Mouse (Mus musculus): ENCODE results near the gene Ghdc. TPM values are rescaled to one million over a fixed set of nuclear protein-coding genes. Genes with fewer than 3 reads are reported as not detected.
A peak's percentile ranks its signal among the peaks of the same experiment; 100 is the strongest.

The Ghdc gene
- polyA plus RNA-seq, 1 experiment from 2014 or later, result 4.7 TPM

GRCm38 (mm10) chr11:100724919-100725512, 45.7 kb downstream of the Ghdc start:
- H3K4me1 ChIP-seq, result peaks cover 17% of the 10 kb centered on the region
- no peak overlapping the region for H3K27ac ChIP-seq
- H3K4me3 ChIP-seq, result no peak overlapping the region
- H3K4me2 ChIP-seq (replicated peaks), result no peak overlapping the region
- no peak for ATAC-seq (ENCODE audit: low FRiP score)
- H3K9me3 ChIP-seq (replicated peaks), result no peaks in the 10 kb centered on the region
- H3K27me3 ChIP-seq, result no peaks in the 10 kb centered on the region
- no peak overlapping the region for H3K9ac ChIP-seq
- 51% methylated on average over 5 of the region's 5 CpGs for WGBS
- H3K36me3 ChIP-seq, result peaks cover 10% of the 10 kb centered on the region

DNA sequence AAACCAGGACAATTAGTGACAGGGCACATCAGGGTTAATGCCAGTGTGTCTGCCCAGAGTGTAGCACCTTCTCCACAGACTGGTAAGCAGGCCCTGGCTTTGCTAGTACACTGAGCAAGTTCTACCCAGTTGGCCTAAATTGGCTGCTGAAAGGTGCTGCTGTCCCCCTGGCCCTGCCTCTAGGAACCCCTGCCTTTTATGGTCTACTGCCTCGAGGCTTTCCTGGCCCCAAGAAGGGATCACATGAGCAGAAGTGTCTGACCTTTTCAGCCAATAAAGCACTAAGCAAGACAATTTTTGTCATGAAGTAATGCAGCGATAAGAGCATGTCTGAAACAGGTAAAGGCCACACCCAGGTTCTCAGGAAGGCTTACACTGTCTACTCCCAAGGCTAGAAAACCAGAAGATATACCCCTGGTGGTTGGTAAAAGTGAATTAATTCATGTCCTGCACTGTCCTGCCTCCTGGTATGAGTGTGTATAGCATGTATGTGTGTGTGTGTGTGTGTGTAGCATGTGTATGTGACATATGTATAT, 48.2 kb downstream of the Ghdc start:
- H3K4me3 ChIP-seq, result no peak overlapping the region
- no peak for ATAC-seq (ENCODE audit: low FRiP score)
- no peak overlapping the region for H3K27ac ChIP-seq
- 70% methylated on average over 2 of the region's 2 CpGs for WGBS
- H3K4me2 ChIP-seq (replicated peaks), result no peak overlapping the region
- H3K27me3 ChIP-seq, result no peaks in the 10 kb centered on the region
- H3K4me1 ChIP-seq, result peaks cover 17% of the 10 kb centered on the region
- H3K36me3 ChIP-seq, result peaks cover 22% of the 10 kb centered on the region
- H3K9me3 ChIP-seq (replicated peaks), result no peaks in the 10 kb centered on the region
- H3K9ac ChIP-seq, result no peak overlapping the region

DNA sequence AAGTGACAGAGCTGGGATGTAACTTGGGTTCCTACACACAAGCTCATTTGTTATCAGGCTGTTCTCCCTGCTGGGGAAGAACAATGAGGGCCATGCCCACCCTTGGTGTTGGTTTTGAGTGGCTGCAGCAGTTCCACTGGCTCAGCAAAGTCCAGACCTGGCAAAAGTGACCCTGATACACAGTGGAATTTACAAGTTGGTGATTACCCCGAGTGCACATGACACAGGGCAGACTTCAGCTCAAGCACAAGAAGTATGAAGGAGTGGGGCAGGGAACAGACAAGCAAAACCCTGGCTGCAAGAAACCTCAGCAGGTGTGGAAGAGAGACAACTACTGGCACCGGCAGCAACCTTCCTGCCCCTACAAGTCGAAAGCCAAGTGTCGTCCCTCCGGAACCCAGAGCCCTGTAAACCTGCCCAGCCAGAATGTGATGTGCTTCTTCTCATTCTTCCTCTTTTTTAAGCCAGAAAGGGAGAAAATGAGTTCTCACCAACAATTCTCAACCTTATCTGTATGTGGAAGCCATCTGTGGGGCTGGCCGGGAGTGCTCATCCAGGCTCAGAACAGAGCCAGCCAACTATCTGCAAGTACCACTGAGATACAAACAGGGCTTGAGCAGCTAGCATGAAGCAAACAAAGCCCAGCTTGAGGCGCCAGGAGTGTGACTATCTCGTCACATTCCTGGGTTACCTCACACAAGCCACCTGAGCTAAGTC, 48.8 kb downstream of the Ghdc start:
- H3K9ac ChIP-seq, result no peak overlapping the region
- peaks cover 17% of the 10 kb centered on the region for H3K4me1 ChIP-seq
- 75% methylated on average over 8 of the region's 8 CpGs for WGBS
- no peak overlapping the region for H3K4me2 ChIP-seq (replicated peaks)
- peaks cover 28% of the 10 kb centered on the region for H3K36me3 ChIP-seq
- no peaks in the 10 kb centered on the region for H3K27me3 ChIP-seq
- H3K4me3 ChIP-seq, result no peak overlapping the region
- ATAC-seq (ENCODE audit: low FRiP score), result no peak
- no peak overlapping the region; the same call in 1 of the 2 replicates for H3K27ac ChIP-seq
- no peaks in the 10 kb centered on the region for H3K9me3 ChIP-seq (replicated peaks)

DNA sequence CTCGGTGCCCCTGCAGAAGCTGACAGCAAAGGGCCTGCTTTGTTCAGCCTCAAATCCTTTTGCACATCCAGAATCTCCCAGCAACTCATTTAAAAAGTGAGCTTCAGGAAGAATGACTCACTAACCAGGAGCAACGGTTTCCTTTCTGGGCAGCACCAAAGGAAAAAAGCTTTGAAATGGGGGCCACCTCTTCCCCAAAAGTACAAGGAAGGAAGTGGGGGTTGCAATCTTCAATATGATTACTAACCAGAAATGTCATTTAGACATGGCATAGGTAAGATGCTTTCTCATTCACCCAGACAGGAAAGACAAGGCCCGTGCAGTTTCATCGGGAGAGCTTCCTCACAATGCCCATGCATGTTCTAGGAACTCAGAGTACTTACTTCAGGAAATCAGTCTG, 49.5 kb downstream of the Ghdc start:
- Histone ChIP-seq H3K4me3 (no peak overlapping the region), H3K4me1 (peaks cover 17% of the 10 kb centered on the region), H3K27ac (peak overlapping the region; percentile 46), H3K9ac (no peak overlapping the region), H3K36me3 (peaks cover 35% of the 10 kb centered on the region), H3K4me2 (replicated peaks) (no peak overlapping the region), H3K9me3 (replicated peaks) (no peaks in the 10 kb centered on the region), H3K27me3 (no peaks in the 10 kb centered on the region)
- WGBS, result 74% methylated on average over 4 of the region's 4 CpGs
- ATAC-seq (ENCODE audit: low FRiP score), result no peak

DNA sequence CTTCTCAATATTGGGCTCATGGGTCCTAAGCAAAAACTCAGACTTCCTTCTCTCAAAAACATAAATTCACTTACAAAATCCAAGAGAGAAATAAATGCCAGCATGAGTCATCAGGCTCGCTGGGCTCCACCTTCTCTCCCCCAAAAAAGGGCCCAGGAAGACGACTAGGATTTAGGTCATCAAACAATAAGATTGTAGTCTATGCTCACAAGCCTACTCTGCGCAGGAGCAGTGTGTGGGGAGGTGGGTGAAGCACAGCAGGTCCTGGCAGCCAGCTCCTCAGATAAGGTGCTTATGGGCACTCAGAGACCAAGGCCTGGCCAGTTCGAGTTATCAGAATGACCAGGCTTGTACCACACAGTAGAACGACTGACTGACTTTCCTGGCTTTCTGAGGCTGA, 50.4 kb downstream of the Ghdc start:
- H3K4me2 ChIP-seq (replicated peaks), result no peak overlapping the region
- no peak overlapping the region for H3K9ac ChIP-seq
- H3K9me3 ChIP-seq (replicated peaks), result no peaks in the 10 kb centered on the region
- 80% methylated on average over 5 of the region's 5 CpGs for WGBS
- H3K4me3 ChIP-seq, result no peak overlapping the region
- peaks cover 44% of the 10 kb centered on the region for H3K36me3 ChIP-seq
- no peak for ATAC-seq (ENCODE audit: low FRiP score)
- no peaks in the 10 kb centered on the region for H3K27me3 ChIP-seq
- H3K27ac ChIP-seq, result no peak overlapping the region
- H3K4me1 ChIP-seq, result peaks cover 16% of the 10 kb centered on the region

DNA sequence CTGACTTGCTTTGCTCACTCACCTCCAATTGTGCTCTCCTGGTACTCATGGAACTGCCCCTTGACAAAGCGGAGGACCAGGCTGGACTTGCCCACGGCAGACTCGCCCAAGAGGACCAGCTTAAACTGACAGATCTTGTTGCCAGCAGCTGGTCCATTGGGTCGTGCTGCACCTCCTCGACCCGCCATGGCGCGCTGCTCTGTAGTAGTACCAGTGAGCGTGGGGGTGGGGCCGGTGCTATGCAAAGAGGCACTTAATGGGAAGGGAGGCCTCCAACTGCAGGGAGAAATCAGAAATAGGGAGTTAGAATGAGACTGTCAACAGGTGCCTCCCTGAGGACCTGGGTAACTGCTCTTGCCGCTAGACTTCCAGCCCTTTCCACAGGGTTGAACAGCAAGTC, 50.9 kb downstream of the Ghdc start:
- Histone ChIP-seq H3K9me3 (replicated peaks) (no peaks in the 10 kb centered on the region), H3K27me3 (no peaks in the 10 kb centered on the region), H3K4me3 (no peak overlapping the region), H3K27ac (no peak overlapping the region), H3K36me3 (peaks cover 44% of the 10 kb centered on the region), H3K4me2 (replicated peaks) (no peak overlapping the region), H3K9ac (no peak overlapping the region), H3K4me1 (peaks cover 13% of the 10 kb centered on the region)
- ATAC-seq (ENCODE audit: low FRiP score), result no peak
- 83% methylated on average over 11 of the region's 11 CpGs for WGBS

DNA sequence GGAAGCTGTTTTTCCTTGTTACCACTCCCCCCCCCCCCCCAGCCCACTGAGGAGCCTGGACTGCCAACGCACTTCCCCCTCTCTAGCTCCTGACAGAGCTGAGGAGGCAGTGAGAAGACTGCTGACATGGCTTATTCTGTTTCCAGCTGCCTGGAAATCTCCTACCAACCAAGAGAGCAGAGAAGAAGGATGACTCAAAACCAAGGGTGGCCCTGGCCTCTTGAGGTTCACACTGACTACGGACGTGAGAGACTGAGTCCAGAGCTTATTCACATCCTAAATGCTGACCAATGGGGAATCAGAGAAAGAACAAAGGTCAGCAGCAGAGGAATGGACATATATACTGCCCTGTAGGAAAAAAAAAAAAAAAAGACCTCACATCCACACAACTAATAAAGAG, 51.4 kb downstream of the Ghdc start:
- H3K4me1 ChIP-seq, result peaks cover 16% of the 10 kb centered on the region
- no peak for ATAC-seq (ENCODE audit: low FRiP score)
- H3K4me2 ChIP-seq (replicated peaks), result no peak overlapping the region
- 80% methylated on average over 3 of the region's 3 CpGs for WGBS
- no peak overlapping the region for H3K9ac ChIP-seq
- no peaks in the 10 kb centered on the region for H3K9me3 ChIP-seq (replicated peaks)
- H3K27me3 ChIP-seq, result no peaks in the 10 kb centered on the region
- H3K36me3 ChIP-seq, result peaks cover 44% of the 10 kb centered on the region
- no peak overlapping the region for H3K27ac ChIP-seq
- H3K4me3 ChIP-seq, result no peak overlapping the region

DNA sequence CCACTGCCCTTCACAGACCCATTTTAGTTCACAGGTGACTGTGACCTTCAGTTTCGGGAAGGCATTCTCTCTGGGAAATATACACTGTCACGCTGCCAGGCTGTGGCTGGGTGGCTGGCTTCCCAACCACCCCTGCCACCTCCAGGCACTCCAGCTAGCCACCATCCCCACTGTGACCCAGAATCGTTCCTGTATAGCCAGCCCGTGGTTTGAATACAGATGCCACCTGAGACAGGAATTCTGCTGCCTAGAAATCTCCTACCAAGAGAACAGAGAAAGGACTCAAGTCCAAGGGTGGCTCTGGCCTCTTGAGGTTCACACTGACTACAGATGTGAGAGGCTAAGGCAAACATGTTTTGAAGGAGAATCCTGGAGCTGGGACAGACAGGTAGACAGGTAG, 51.9 kb downstream of the Ghdc start:
- Histone ChIP-seq H3K9ac (no peak overlapping the region), H3K27ac (no peak overlapping the region), H3K27me3 (peaks cover 4% of the 10 kb centered on the region; the same call in 1 of the 2 replicates), H3K4me3 (no peak overlapping the region), H3K9me3 (replicated peaks) (no peaks in the 10 kb centered on the region), H3K4me2 (replicated peaks) (no peak overlapping the region), H3K4me1 (peaks cover 20% of the 10 kb centered on the region), H3K36me3 (peaks cover 44% of the 10 kb centered on the region)
- WGBS, result 95% methylated on average over 4 of the region's 4 CpGs
- no peak for ATAC-seq (ENCODE audit: low FRiP score)

DNA sequence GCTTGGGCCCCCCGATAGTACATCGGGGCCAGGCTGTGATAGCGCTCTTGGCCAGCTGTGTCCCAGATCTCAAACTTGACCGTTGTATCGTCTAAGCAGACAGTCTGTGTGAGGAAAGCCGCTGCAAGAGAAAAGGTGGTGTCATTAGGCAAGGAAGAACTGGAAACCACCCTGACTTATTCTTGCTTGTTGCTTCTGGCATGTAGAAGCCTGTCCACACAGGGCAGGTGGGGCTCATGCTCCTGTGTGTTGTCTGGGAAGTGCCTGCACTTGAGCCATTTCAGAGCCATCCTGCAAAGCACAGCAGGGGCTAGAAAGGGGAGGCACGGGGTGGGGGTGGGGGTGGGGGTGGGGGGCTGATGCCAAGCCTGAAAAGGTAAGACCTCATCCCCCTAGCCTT, 52.3 kb downstream of the Ghdc start:
- 96% methylated on average over 7 of the region's 7 CpGs for WGBS
- H3K36me3 ChIP-seq, result peaks cover 44% of the 10 kb centered on the region
- H3K27ac ChIP-seq, result no peak overlapping the region
- H3K27me3 ChIP-seq, result peaks cover 5% of the 10 kb centered on the region; the same call in 1 of the 2 replicates
- ATAC-seq (ENCODE audit: low FRiP score), result no peak
- H3K4me1 ChIP-seq, result peaks cover 24% of the 10 kb centered on the region
- no peak overlapping the region for H3K4me3 ChIP-seq
- no peak overlapping the region for H3K4me2 ChIP-seq (replicated peaks)
- no peaks in the 10 kb centered on the region for H3K9me3 ChIP-seq (replicated peaks)
- H3K9ac ChIP-seq, result no peak overlapping the region

DNA sequence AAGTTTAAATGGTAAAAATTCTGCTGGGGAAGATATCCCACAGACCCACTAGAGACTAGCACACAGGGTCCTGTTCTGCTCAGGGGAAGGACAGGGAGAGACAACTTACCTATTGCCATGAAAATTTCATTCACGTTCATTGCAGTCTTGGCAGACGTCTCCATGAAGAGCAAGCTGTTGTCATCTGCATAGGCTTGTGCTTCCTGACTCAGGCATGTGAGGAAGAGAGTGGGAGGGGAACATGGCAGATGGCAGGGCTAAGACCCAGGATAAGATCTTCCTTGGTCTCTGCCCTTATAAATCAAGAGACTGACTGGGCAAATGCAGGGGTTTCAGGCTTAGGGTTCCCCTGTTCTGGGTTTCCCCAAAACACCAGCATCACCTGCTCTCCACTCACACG, 54.1 kb downstream of the Ghdc start:
- Histone ChIP-seq H3K4me2 (replicated peaks) (no peak overlapping the region), H3K9me3 (replicated peaks) (no peaks in the 10 kb centered on the region), H3K4me3 (no peak overlapping the region), H3K36me3 (peaks cover 44% of the 10 kb centered on the region), H3K4me1 (peaks cover 26% of the 10 kb centered on the region), H3K27me3 (peaks cover 5% of the 10 kb centered on the region; the same call in 1 of the 2 replicates), H3K27ac (no peak overlapping the region), H3K9ac (no peak overlapping the region)
- 80% methylated on average over 3 of the region's 3 CpGs for WGBS
- no peak for ATAC-seq (ENCODE audit: low FRiP score)
